Mouse (Mus musculus): ENCODE results near the gene Rnf135. TPM values are rescaled to one million over a fixed set of nuclear protein-coding genes. Genes with fewer than 3 reads are reported as not detected.
A peak's percentile ranks its signal among the peaks of the same experiment; 100 is the strongest.
"Not testable (repeated sequence)": the region's sequence is repeated elsewhere in the genome, so short reads cannot be mapped to it uniquely, and the experiment has no call there.

The Rnf135 gene
- polyA plus RNA-seq, 1 experiment from 2014 or later: 2.9 TPM

DNA sequence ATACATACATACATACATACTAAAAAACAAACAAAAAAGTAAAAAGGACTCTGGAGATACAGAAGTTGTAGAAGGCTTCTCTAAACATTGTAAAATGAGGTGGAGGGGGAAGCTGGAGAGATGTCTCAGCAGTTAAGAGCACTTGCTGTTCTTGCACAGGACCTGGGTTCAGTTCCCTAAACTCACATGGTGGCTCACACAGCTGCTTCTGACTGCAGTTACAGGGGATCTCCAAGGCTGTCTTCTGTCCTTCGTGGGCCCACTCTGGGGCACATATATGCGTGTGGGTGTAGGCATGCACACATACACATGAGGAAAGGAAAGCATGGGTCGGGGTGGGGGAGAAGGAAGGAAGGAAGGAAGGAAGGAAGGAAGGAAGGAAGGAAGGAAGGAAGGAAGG, 14.0 kb upstream of the Rnf135 start:
- Histone ChIP-seq H3K27me3 (ENCODE audit: control insufficient read depth, insufficient read depth, low read length) (no peaks in the 10 kb centered on the region), H3K36me3 (ENCODE audit: control insufficient read depth, insufficient read depth, low read length) (no peaks in the 10 kb centered on the region), H3K4me1 (ENCODE audit: control insufficient read depth, insufficient read depth, low read length) (no peaks in the 10 kb centered on the region), H3K27ac (ENCODE audit: low read depth, low read length) (no peak overlapping the region), H3K4me2 (ENCODE audit: low read depth) (no peak overlapping the region), H3K9ac (ENCODE audit: low read length) (no peak overlapping the region), H3K4me3 (ENCODE audit: low read depth, low read length) (no peak overlapping the region), H3K9me3 (ENCODE audit: control insufficient read depth, low read length) (no peaks in the 10 kb centered on the region)
- DNase-seq (ENCODE audit: low spot score) (no peak), ATAC-seq (ENCODE audit: insufficient read depth, low FRiP score, low TSS enrichment) (no peak)
- 93% methylated on average over 3 of the region's 3 CpGs for WGBS

GRCm38 (mm10) chr11:80170351-80170750, 13.3 kb upstream of the Rnf135 start:
- H3K9me3 ChIP-seq (ENCODE audit: control insufficient read depth, low read length): no peaks in the 10 kb centered on the region
- no peak overlapping the region for H3K4me3 ChIP-seq (ENCODE audit: low read depth, low read length)
- DNase-seq (ENCODE audit: low spot score) (no peak), ATAC-seq (ENCODE audit: insufficient read depth, low FRiP score, low TSS enrichment) (no peak)
- H3K36me3 ChIP-seq (ENCODE audit: control insufficient read depth, insufficient read depth, low read length): no peaks in the 10 kb centered on the region
- H3K27ac ChIP-seq (ENCODE audit: low read depth, low read length): no peak overlapping the region
- no peak overlapping the region for H3K9ac ChIP-seq (ENCODE audit: low read length)
- no peaks in the 10 kb centered on the region for H3K4me1 ChIP-seq (ENCODE audit: control insufficient read depth, insufficient read depth, low read length)
- H3K4me2 ChIP-seq (ENCODE audit: low read depth): no peak overlapping the region
- no peaks in the 10 kb centered on the region for H3K27me3 ChIP-seq (ENCODE audit: control insufficient read depth, insufficient read depth, low read length)
- WGBS: 68% methylated on average over 5 of the region's 5 CpGs

- H3K27me3 ChIP-seq (ENCODE audit: control insufficient read depth, insufficient read depth, low read length): no peaks in the 10 kb centered on the region
- DNase-seq (ENCODE audit: low spot score): no peak
- no peak overlapping the region for H3K27ac ChIP-seq (ENCODE audit: low read depth, low read length)
- no peak overlapping the region for H3K9ac ChIP-seq (ENCODE audit: low read length)
- no peak for ATAC-seq (ENCODE audit: insufficient read depth, low FRiP score, low TSS enrichment)
- H3K4me2 ChIP-seq (ENCODE audit: low read depth): no peak overlapping the region
- 84% methylated on average over 4 of the region's 4 CpGs for WGBS
- H3K4me3 ChIP-seq (ENCODE audit: low read depth, low read length): no peak overlapping the region
- no peaks in the 10 kb centered on the region for H3K9me3 ChIP-seq (ENCODE audit: control insufficient read depth, low read length)
- H3K4me1 ChIP-seq (ENCODE audit: control insufficient read depth, insufficient read depth, low read length): no peaks in the 10 kb centered on the region
- no peaks in the 10 kb centered on the region for H3K36me3 ChIP-seq (ENCODE audit: control insufficient read depth, insufficient read depth, low read length)
Measured at GRCm38 (mm10) chr11:80171884-80172283, 11.8 kb upstream of the Rnf135 start.

GRCm38 (mm10) chr11:80173963-80174670, 9.5 kb upstream of the Rnf135 start:
- Histone ChIP-seq H3K27me3 (ENCODE audit: control insufficient read depth, insufficient read depth, low read length) (no peaks in the 10 kb centered on the region), H3K9ac (ENCODE audit: low read length) (no peak overlapping the region), H3K27ac (ENCODE audit: low read depth, low read length) (no peak overlapping the region), H3K36me3 (ENCODE audit: control insufficient read depth, insufficient read depth, low read length) (no peaks in the 10 kb centered on the region), H3K9me3 (ENCODE audit: control insufficient read depth, low read length) (no peaks in the 10 kb centered on the region), H3K4me1 (ENCODE audit: control insufficient read depth, insufficient read depth, low read length) (no peaks in the 10 kb centered on the region), H3K4me2 (ENCODE audit: low read depth) (no peak overlapping the region), H3K4me3 (ENCODE audit: low read depth, low read length) (no peak overlapping the region)
- DNase-seq (ENCODE audit: low spot score) (no peak), ATAC-seq (ENCODE audit: insufficient read depth, low FRiP score, low TSS enrichment) (no peak)
- 79% methylated on average over 11 of the region's 11 CpGs for WGBS

DNA sequence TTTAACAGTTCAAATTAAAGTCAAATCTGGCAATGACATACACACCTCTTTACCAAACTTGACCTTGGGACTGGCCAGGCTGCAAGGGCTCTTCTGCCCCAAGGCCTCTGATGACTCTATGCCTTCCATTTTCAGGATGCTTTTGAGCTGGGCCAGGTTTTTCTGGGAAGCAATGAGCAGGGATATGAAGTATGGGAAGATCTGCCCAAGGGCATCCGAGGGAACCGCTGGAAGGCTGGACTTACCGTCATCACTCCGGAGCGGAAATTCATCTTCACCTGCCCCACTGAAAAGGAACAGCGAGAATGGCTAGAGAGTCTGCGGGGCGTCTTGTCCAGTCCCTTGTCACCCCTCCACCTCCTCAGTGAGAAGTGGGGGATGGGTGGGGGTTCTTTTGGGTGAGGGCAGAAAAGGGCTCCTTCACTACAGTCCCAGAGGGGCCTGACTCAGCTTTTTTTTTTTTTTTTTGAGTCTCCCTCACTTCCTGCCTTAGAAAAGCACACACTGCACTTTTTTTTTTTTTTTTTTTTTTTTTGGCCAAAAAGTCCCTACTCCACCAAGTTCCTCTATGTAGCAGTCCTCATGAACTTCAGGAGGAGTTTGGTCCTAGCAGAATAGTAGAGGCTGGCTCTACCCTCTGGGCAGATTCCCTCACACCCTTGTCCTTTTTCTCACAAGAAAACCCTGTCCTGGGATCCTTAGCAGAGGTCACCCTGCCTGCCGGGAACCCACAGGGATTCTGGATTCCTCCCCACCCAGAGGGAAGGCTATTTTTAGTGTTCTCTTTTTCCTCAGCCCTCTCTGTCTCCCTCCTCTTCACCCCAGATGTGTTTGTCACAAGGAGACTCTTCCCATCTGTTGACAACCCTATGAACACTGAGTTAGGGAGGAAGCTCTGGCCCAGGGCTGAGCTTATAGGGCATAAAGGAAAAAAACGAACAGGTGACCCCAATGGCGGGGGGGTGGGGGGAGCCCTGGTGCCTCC, 6.4 kb upstream of the Rnf135 start:
- no peak for ATAC-seq (ENCODE audit: insufficient read depth, low FRiP score, low TSS enrichment)
- H3K4me2 ChIP-seq (ENCODE audit: low read depth): no peak overlapping the region
- H3K4me3 ChIP-seq (ENCODE audit: low read depth, low read length): no peak overlapping the region
- H3K27me3 ChIP-seq (ENCODE audit: control insufficient read depth, insufficient read depth, low read length): no peaks in the 10 kb centered on the region
- WGBS: 74% methylated on average over 11 of the region's 11 CpGs
- H3K27ac ChIP-seq (ENCODE audit: low read depth, low read length): no peak overlapping the region
- H3K9ac ChIP-seq (ENCODE audit: low read length): no peak overlapping the region
- no peaks in the 10 kb centered on the region for H3K9me3 ChIP-seq (ENCODE audit: control insufficient read depth, low read length)
- DNase-seq (ENCODE audit: low spot score): no peak
- no peaks in the 10 kb centered on the region for H3K36me3 ChIP-seq (ENCODE audit: control insufficient read depth, insufficient read depth, low read length)
- no peaks in the 10 kb centered on the region for H3K4me1 ChIP-seq (ENCODE audit: control insufficient read depth, insufficient read depth, low read length)

GRCm38 (mm10) chr11:80178316-80178715, 5.3 kb upstream of the Rnf135 start:
- 85% methylated on average over 8 of the region's 8 CpGs for WGBS
- Histone ChIP-seq H3K36me3 (ENCODE audit: control insufficient read depth, insufficient read depth, low read length) (no peaks in the 10 kb centered on the region), H3K4me1 (ENCODE audit: control insufficient read depth, insufficient read depth, low read length) (no peaks in the 10 kb centered on the region), H3K9me3 (ENCODE audit: control insufficient read depth, low read length) (no peaks in the 10 kb centered on the region), H3K9ac (ENCODE audit: low read length) (no peak overlapping the region), H3K4me3 (ENCODE audit: low read depth, low read length) (no peak overlapping the region), H3K27ac (ENCODE audit: low read depth, low read length) (no peak overlapping the region), H3K4me2 (ENCODE audit: low read depth) (no peak overlapping the region), H3K27me3 (ENCODE audit: control insufficient read depth, insufficient read depth, low read length) (no peaks in the 10 kb centered on the region)
- no peak for DNase-seq (ENCODE audit: low spot score)
- no peak for ATAC-seq (ENCODE audit: insufficient read depth, low FRiP score, low TSS enrichment)

DNA sequence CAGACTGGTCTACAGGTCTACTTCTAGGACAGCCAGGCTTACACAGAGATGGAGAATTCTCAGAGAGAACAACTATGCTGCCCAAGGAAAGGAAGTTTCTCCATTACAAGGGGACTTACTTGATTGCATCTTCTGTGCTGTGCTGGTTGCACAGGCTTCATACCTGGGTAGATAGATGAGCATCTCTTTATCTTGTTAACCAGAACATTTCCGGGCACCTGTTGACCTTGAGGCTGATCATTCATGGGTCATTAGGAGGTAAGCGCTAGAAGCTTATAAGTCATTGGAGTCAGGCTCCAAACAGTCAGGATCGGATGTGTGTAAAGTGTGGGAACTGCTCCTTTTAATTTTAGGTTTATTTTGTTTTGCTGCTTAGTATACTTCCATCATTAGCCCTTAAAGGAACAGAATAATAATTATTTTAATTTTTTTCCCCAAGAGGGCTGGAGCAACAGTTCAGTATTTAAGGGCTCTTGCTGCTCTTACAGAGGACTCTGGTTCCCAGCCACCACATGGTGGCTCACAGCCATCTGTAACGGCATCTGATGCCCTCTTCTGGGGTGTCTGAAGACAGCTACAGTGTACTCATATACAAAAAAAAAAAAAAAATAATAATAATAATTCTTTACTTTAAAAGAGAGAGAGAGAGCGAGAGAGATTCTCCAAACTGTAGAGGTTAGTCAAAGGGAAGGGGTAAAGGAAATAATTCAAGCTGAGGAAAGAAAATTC, 2.5 kb upstream of the Rnf135 start:
- DNase-seq (ENCODE audit: low spot score) (no peak), ATAC-seq (ENCODE audit: insufficient read depth, low FRiP score, low TSS enrichment) (no peak)
- Histone ChIP-seq H3K4me2 (ENCODE audit: low read depth) (no peak overlapping the region), H3K27ac (ENCODE audit: low read depth, low read length) (no peak overlapping the region), H3K9me3 (ENCODE audit: control insufficient read depth, low read length) (no peaks in the 10 kb centered on the region), H3K36me3 (ENCODE audit: control insufficient read depth, insufficient read depth, low read length) (no peaks in the 10 kb centered on the region), H3K27me3 (ENCODE audit: control insufficient read depth, insufficient read depth, low read length) (no peaks in the 10 kb centered on the region), H3K4me1 (ENCODE audit: control insufficient read depth, insufficient read depth, low read length) (no peaks in the 10 kb centered on the region), H3K9ac (ENCODE audit: low read length) (no peak overlapping the region), H3K4me3 (ENCODE audit: low read depth, low read length) (no peak overlapping the region)
- 76% methylated on average over 5 of the region's 5 CpGs for WGBS

DNA sequence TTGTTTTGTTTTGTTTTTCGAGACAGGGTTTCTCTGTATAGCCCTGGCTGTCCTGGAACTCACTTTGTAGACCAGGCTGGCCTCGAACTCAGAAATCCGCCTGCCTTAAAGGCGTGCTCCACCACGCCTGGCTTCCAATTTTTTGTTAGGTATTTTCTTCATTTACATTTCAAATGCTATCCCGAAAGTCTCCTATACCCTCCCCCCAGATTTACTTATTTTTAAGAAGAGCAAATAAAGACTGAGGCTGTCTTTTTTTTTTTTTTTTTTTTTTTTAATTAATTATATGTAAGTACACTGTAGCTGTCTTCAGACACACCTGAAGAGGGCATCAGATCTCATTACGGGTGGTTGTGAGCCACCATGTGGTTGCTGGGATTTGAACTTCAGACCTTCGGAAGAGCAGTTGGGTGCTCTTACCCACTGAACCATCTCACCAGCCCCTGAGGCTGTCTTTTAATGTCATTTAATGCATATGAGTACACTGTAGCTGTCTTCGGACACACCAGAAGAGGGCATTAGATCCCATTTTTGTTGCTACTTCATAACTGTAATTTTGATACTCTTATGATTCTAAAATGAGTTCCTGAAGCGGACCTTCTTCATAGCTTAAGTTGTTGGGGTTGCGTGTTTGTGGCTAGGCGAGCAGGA, 472 bp upstream of the Rnf135 start:
- not testable (repeated sequence) for H3K27ac ChIP-seq (ENCODE audit: low read depth, low read length); H3K27me3 ChIP-seq (ENCODE audit: control insufficient read depth, insufficient read depth, low read length); DNase-seq (ENCODE audit: low spot score); H3K9me3 ChIP-seq (ENCODE audit: control insufficient read depth, low read length); H3K4me1 ChIP-seq (ENCODE audit: control insufficient read depth, insufficient read depth, low read length); ATAC-seq (ENCODE audit: insufficient read depth, low FRiP score, low TSS enrichment); H3K36me3 ChIP-seq (ENCODE audit: control insufficient read depth, insufficient read depth, low read length); H3K9ac ChIP-seq (ENCODE audit: low read length)
- 45% methylated on average over 12 of the region's 12 CpGs for WGBS
- peak overlapping the region; percentile 50 for H3K4me3 ChIP-seq (ENCODE audit: low read depth, low read length)
- peak overlapping the region; percentile 68 for H3K4me2 ChIP-seq (ENCODE audit: low read depth)
